Mouse (Mus musculus) bone marrow, adult 2 months (tissue): Measurements from ENCODE around the gene Mkrn3.

Source experiments
- CTCF ChIP-seq: fragments of 200-500 bp; IDR thresholded peaks from 2 replicates; pipeline ENCODE4 v1.5.1; 2011; ENCODE audit warnings: low read length, control low read depth; ENCODE audit not compliant: control insufficient read depth, insufficient read depth
- POLR2A ChIP-seq: fragments of 200-500 bp; IDR thresholded peaks from 2 replicates; pipeline ENCODE4 v1.6.1; 2011; ENCODE audit warnings: low read depth, mild to moderate bottlenecking, control low read depth, low read length, borderline replicate concordance; ENCODE audit not compliant: control insufficient read depth

DNA sequence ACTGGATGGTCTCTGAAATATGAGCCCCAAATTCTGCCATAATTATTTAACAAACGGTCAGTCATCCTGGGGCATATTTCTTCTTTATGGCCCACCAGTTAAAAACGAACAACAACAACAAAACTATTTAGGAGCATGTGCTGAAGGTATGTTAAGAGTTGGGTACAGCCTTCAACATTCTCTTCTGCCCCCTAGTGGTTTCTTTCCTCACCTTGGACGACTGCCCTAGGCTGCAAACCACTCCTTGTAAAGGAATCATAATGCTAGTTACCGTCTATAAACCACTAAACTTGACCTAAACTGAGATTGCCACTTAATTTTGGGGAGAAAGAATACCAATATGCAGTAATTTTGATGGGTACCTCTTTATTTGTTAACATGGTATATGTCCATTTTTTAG is 44.3 kb downstream of the Mkrn3 start:
- TF ChIP-seq POLR2A = no peak
- no peak for TF ChIP-seq CTCF
